Mouse (Mus musculus) frontal cortex, postnatal 14 days (tissue): ENCODE measurements around the gene Numa1.
"Not testable (repeated sequence)": the region's sequence is repeated elsewhere in the genome, so short reads cannot be mapped to it uniquely, and the experiment has no call there.

Experiments
- DNase-seq, 2 experiments: peaks; one replicate each; pipeline ENCODE4 v3.0.0; 2022; ENCODE audit warnings: low spot score in 2 of 2

Gene Numa1

DNA sequence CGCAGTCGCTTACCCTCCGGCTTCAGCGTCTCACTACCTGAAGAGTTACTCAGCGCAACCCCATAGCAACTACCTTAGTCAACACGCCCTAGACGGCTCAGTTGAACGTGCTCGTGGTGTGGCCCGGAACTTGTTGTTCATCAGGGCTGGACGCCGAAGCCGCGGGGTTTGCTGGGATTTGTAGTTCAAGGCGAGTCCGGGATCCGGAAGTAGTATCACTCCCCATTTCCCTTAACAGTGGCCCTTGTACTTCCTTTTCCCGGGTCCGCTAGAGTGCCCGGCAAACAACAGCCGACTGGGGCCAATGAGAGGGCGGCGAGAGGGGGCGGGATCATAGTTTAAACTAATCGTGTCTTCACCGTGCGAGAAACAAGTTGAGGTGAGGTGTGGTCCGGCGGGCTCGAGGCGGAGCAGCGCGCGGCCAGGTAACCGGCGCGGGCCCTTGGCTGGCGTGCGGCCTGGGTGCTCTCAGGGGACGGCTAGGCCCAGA lies at the start of gene Numa1, which contains the start of gene Lrrc51:
Gene Numa1 (plus strand): TSS at position 361 of the 490 bp plus-strand sequence.
Gene Lrrc51 (minus strand): TSS at position 145 of the 490 bp plus-strand sequence.
- DNase-seq = peak; percentile 91 to 93

DNA sequence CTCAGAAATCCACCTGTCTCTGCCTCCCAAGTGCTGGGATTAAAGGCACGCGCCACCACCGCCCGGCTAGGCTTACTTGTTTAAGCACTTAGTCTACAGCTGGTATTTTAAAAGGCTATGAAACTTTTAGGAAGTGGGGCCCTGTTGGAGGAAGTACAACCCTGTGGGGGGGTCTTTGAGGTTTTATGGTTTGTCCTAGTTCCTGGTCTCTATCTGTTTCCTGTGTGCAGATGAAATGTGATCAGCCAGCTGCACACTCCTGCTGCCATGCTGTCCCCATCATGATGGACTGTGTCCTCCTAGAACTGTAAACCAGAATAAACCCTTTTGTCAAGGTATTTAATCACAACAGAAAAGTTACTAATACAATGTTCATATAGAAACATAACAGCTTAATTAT lies 49.8 kb upstream of the Numa1 start:
- no peak for DNase-seq

GRCm38 (mm10) chr7:101886274-101886673 lies 47.6 kb upstream of the Numa1 start:
- DNase-seq = no peak

GRCm38 (mm10) chr7:101888460-101888859 lies 45.5 kb upstream of the Numa1 start:
- no peak for DNase-seq

- no peak for DNase-seq
These were observed 38.2 kb upstream of the Numa1 start for GRCm38 (mm10) chr7:101895695-101896094.

DNA sequence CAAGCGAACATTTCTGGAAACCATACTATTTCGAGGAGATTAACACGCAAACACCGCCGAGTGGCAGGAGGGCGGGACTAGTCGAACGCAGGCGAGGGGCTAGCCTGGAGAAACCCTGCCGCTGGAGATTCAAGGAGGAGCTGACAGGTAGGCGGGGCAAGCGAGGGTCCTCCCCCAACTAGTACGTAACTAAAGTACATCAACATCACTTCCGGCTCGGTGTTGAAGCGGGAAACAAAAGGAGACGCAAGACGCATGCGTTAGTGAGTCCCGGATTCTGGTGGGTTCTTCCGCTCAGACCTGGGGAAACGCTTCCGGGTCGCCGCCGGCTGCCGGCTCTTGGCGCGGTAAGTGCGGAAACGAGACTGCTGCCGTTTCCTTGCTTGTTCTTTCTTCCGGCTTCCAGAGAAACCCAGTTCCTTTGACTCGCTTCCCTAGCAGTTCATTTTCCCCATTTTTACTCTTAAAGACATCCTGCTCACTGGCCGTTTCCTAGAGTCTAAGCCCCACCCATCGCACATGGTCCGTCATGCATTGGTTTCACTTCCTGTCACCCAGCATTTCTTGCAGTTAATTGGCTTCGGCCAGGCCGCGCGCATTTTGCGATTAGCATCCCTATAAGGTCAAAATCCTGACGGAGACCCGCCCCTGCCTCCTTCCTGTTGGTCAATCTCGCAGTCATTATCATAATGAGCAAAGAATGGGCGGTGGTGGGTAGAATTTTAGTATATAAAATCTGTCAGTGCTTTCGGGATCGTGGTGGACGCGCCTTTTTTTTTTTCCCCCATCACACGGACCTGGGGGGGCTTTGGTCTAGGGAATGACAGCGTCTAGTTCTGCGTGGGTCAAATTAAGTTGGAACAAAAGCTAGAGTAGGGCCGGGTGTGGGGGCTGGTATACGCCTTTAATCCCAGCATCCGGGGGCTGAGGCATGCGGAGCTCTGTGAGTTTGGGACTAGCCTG lies 37.5 kb upstream of the Numa1 start:
- DNase-seq = peak; percentile 96 to 97

- no peak for DNase-seq
These were observed 33.4 kb upstream of the Numa1 start for GRCm38 (mm10) chr7:101900331-101901097.

- DNase-seq = no peak
These were observed 31.9 kb upstream of the Numa1 start for GRCm38 (mm10) chr7:101901969-101902368.

DNA sequence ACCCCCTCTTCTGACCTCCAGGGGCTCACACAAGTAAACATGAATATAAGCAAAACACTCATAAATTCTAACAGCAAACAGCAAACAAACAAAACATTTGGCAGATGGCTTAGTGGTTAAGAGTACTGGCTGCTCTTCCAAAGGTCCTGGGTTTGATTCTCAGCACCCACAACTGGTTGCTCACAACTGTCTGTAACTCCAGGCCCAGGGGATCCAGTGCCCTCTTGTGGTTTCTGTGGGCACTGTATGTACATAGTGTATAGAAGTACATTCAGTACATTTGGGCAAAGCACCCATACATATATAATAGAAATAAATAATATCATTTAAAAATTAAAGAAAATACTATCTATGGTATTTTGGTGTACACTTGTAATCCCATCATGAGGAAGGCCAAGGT lies 31.1 kb upstream of the Numa1 start:
- DNase-seq = no peak

- DNase-seq = peak; percentile 99 to 100
These were observed 28.2 kb upstream of the Numa1 start, which contains the start of gene Lamtor1 for GRCm38 (mm10) chr7:101905561-101906286. TSS of gene Lamtor1 (plus strand) at chr7:101905904.

DNA sequence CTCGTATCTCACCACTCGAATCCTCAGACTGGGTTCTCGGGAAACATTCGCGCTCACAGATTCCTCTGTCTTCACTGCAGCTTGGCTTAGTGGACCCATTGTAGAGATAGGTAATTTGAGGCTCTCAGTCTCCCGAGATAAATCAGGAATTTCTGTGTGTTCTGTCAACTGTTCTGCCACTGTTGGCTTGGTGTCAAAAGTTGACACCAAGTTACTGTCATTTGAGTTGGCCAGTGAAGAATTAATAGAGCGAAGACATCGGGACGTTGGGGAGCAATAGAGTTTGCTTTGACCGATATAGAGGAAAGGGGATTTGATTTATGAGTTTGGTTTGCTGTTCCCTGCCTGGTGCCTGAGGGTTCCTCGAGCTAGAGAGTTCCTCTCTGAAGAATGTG lies 27.6 kb upstream of the Numa1 start, which contains the start of gene Tomt:
Gene Tomt (minus strand): TSS at position 73 of the 395 bp plus-strand sequence.
- DNase-seq = no peak

DNA sequence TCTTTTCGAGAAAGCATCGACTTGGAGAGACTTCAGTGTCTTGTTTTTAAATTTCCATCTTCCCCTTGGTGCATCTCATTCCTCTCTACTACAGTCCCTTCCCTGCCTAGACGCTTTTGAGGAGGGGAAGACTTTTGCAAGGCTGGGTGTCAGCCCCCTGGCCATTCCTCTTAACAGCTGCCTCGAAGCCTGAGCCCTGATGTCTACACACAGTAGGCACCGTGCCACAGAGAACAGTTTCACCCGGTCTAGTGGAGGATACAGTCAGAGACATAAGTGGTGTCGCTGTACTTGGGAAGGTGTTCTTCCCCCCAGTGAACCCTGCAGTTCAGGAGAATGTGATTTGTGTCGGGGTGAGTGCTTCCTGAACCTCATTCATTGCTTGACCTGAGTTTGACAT lies 27.2 kb upstream of the Numa1 start:
- DNase-seq = no peak

DNA sequence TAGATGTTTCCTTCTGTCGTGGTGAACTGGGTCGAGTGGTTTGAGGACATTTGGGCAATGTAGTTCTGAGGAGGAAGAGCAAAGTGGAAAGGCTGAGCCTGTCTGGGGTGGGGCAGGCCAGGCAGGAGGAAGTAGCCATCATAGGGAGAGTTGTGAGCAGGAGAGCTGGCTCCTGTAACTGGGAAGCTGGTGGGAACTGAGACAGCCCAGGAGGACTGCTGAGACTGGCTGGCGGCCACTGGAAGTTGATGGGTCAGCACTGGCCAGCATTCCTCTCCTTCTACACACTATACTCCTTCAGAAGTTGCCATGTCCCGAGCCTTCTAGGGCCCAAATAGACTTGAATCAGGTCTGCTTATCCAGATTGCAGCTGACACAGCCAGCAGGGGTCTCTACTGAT lies 25.5 kb upstream of the Numa1 start:
- no peak for DNase-seq

- no peak for DNase-seq
These were observed 23.8 kb upstream of the Numa1 start for GRCm38 (mm10) chr7:101910138-101910537.

GRCm38 (mm10) chr7:101911982-101912381 lies 21.9 kb upstream of the Numa1 start:
- DNase-seq = no peak

- DNase-seq = peak in 1 of 2 experiments; percentile 59
These were observed 15.8 kb upstream of the Numa1 start for GRCm38 (mm10) chr7:101918071-101918470.

GRCm38 (mm10) chr7:101925892-101926291 lies 8.0 kb upstream of the Numa1 start:
- DNase-seq = not testable (repeated sequence)

- no peak for DNase-seq
These were observed 5.8 kb upstream of the Numa1 start for GRCm38 (mm10) chr7:101928093-101928492.

GRCm38 (mm10) chr7:101932551-101932950 lies 1.4 kb upstream of the Numa1 start:
- DNase-seq = no peak

GRCm38 (mm10) chr7:101933300-101933699 lies 611 bp upstream of the Numa1 start:
- peak in 1 of 2 experiments; percentile 17 for DNase-seq

DNA sequence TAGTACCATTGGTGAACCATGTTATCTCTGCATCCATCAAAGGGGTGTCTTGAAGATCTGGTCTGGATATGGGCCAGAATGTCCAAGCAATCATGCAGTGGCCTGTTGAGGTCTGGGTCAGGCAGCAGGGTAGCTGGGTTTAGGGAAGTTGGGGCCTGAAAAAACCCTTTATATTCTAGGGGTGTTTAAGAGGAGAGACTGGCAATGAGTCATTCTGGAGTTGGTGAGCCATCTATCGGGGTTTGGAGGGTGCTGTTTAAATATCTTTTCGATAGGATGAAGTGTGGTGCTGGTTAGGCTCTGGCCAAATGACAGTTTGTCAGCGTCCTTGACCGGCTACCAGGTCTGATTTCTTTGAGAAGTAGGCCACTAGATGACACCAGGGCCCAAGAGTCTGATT lies 2.0 kb downstream of the Numa1 start:
- no peak for DNase-seq
